Mouse (Mus musculus): Measurements from ENCODE around the gene Kdr. TPM values are rescaled to one million over a fixed set of nuclear protein-coding genes. Genes with fewer than 3 reads are reported as not detected.

Gene Kdr
- polyA plus RNA-seq, 3 experiments from 2014 or later = 0.06 TPM; not detected in 2

GRCm38 (mm10) chr5:75906102-75906501 is 72.2 kb downstream of the Kdr start:
- ATAC-seq = no peak

DNA sequence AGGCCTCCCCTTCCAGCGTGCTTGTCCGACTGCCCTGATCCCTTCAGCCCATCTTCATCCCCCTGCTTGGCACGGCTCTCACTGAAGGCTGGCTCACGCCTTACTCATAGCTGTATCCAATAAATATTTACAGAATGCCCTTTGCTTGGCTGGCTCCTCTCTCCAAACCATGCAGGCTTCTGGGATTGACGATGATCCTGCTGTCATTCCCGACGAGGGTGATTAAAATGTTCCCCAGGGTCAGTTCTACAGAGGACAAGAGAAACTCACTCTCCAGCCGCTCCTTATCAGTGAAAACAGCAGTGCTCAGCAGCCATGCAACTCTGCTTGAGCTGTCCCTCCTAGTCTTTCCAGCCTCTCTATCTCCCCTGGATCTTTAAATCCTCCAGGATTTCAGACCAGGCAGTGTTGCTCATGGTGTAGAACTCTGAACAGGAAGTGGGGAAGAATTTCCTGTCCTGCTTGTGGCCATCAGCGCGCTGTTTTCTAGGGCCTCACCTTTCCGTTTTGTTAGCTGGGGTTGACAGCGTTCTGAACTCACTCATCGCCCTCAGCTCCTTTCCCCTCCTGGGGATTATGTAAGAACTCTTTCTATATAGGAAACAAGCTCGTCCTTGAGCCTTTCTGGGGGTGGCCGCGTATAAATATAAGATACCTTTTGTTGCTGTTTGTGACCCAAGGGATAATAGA is 77.9 kb downstream of the Kdr start:
- ATAC-seq = no peak

DNA sequence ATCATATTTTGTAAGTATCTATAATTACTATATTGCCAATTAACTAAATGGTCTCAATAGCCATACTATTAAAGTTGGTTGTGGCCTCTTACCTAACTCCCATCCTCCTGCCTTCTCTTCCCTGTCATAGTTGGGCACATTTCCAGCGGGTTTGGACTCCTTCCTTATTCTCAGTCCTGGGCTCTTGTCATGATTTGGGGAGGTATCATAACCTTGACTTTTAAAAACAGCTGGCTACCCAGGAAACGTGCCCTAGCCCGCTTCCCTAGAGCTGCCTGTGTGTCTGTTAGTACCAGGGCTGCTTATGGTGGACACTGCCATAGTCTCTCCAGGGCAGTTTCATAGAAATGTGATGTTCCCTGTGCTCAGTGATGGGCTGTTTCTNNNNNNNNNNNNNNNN is 82.9 kb downstream of the Kdr start:
- no peak for ATAC-seq

DNA sequence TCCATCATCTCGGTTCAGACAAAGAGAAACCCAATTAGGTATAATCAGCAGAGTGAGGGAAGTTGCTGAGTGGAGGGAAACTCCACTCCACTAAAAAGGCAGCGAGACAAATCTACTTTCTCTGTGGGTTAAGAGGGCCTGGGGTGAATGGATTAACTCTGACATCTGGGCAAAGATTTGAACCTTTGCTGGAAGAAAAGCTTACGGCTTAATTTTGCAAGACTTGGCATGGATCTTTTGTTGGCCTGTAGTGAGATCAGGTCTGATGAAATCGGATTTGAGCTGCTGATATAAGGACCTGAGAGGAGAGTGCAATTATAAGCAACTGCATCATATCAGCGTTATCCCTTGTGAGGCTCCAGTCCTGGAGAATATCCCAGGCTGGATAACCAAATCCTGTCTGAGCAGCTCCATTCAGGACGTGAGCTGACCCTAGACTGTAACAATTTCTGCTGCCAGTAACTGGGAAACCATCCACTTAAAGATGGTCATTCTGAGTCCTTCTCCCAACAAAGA is 85.2 kb downstream of the Kdr start:
- ATAC-seq = no peak

Other genes with a start within 250 kb of the Kdr start
- 10 to 100 TPM; 26.8 to 32.3 (median 28.1) TPM for gene Srd5a3, start 161.8 kb upstream of the Kdr start, polyA plus RNA-seq (2017; shearing (Covaris generic))
- 10 to 100 TPM; 10.3 to 15.8 (median 11.6) TPM for gene Tmem165, start 205.4 kb upstream of the Kdr start, polyA plus RNA-seq (2017; shearing (Covaris generic))

All from inflammation-experienced regulatory T-cells, adult 6 months (primary cell).